Mouse (Mus musculus): ENCODE data around the gene Hand2. TPM values are rescaled to one million over a fixed set of nuclear protein-coding genes. Genes with fewer than 3 reads are reported as not detected.

Hand2 gene
- total and polyA plus RNA-seq, 3 experiments, result not detected

- no peaks in the 10 kb centered on the region for H3K36me3 ChIP-seq (ENCODE audit: control insufficient read depth in 1 of 2, insufficient read depth in 2 of 2, low read length in 2 of 2)
- TF ChIP-seq GABPA (IDR thresholded peaks at IDR 0.05; ENCODE audit: low read depth, low read length) (no peak), E2F4 (IDR thresholded peaks at IDR 0.05; ENCODE audit: borderline replicate concordance, low read depth, low read length) (no peak), CTCF (IDR thresholded peaks at IDR 0.05 in 2 of 3, conservative IDR thresholded peaks at IDR 0.05 in 1 of 3; ENCODE audit: control insufficient read depth in 1 of 3, insufficient read depth in 1 of 3, low read depth in 2 of 3, low read length in 3 of 3, poor library complexity in 1 of 3, severe bottlenecking in 1 of 3) (no peak), GATA1 (IDR thresholded peaks at IDR 0.05; ENCODE audit: low read depth, low read length) (no peak), ZKSCAN1 (IDR thresholded peaks at IDR 0.05; ENCODE audit: low read depth, low read length) (no peak), HCFC1 (IDR thresholded peaks at IDR 0.05; ENCODE audit: low read depth, low read length) (no peak), TBP (IDR thresholded peaks at IDR 0.05; ENCODE audit: low read depth, low read length) (no peak), POLR2A (IDR thresholded peaks at IDR 0.05; ENCODE audit: control insufficient read depth in 1 of 2, insufficient read depth in 1 of 2, low read depth in 1 of 2, low read length in 2 of 2, poor library complexity in 1 of 2) (no peak), NELFE (IDR thresholded peaks at IDR 0.05; ENCODE audit: low read depth, low read length) (no peak), NRF1 (IDR thresholded peaks at IDR 0.05; ENCODE audit: insufficient read depth, low read depth, low read length, poor library complexity, severe bottlenecking) (no peak), POLR2AphosphoS2 (IDR thresholded peaks at IDR 0.05; ENCODE audit: low read length) (no peak)
- H3K9me3 ChIP-seq (replicated peaks; ENCODE audit: insufficient read depth, low read length), result no peaks in the 10 kb centered on the region
- no peaks in the 10 kb centered on the region for H3K27me3 ChIP-seq (ENCODE audit: control insufficient read depth in 1 of 2, insufficient read depth in 2 of 2, low read length in 2 of 2)
- no peak for DNase-seq (ENCODE audit: low read depth, low spot score)
- no peak overlapping the region for H3K27ac ChIP-seq (ENCODE audit: control insufficient read depth, low read depth, low read length)
- H3K4me1 ChIP-seq (ENCODE audit: control insufficient read depth in 1 of 2, insufficient read depth in 2 of 2, low read length in 2 of 2), result no peaks in the 10 kb centered on the region
- H3K79me2 ChIP-seq (ENCODE audit: control insufficient read depth, insufficient read depth, low read length, poor library complexity), result no peaks in the 10 kb centered on the region
- no peak overlapping the region for H3K4me3 ChIP-seq (ENCODE audit: control insufficient read depth in 1 of 2, insufficient read depth in 1 of 2, low read depth in 2 of 2, low read length in 2 of 2)
- H3K9ac ChIP-seq (ENCODE audit: control insufficient read depth, low read depth, low read length, poor library complexity, severe bottlenecking), result no peak overlapping the region
Measured at GRCm38 (mm10) chr8:57339711-57340650, 19.2 kb downstream of the Hand2 start.

- no peaks in the 10 kb centered on the region for H3K36me3 ChIP-seq (ENCODE audit: control insufficient read depth in 1 of 2, insufficient read depth in 2 of 2, low read length in 2 of 2)
- no peak for DNase-seq (ENCODE audit: low read depth, low spot score)
- no peak overlapping the region for H3K4me3 ChIP-seq (ENCODE audit: control insufficient read depth in 1 of 2, insufficient read depth in 1 of 2, low read depth in 2 of 2, low read length in 2 of 2)
- no peak overlapping the region for H3K9ac ChIP-seq (ENCODE audit: control insufficient read depth, low read depth, low read length, poor library complexity, severe bottlenecking)
- no peaks in the 10 kb centered on the region for H3K4me1 ChIP-seq (ENCODE audit: control insufficient read depth in 1 of 2, insufficient read depth in 2 of 2, low read length in 2 of 2)
- no peak overlapping the region for H3K27ac ChIP-seq (ENCODE audit: control insufficient read depth, low read depth, low read length)
- H3K27me3 ChIP-seq (ENCODE audit: control insufficient read depth in 1 of 2, insufficient read depth in 2 of 2, low read length in 2 of 2), result no peaks in the 10 kb centered on the region
- H3K9me3 ChIP-seq (replicated peaks; ENCODE audit: insufficient read depth, low read length), result no peaks in the 10 kb centered on the region
- H3K79me2 ChIP-seq (ENCODE audit: control insufficient read depth, insufficient read depth, low read length, poor library complexity), result no peaks in the 10 kb centered on the region
- no peak for TF ChIP-seq POLR2AphosphoS2 (IDR thresholded peaks at IDR 0.05; ENCODE audit: low read length)
- TF ChIP-seq ELF1 (IDR thresholded peaks at IDR 0.05; ENCODE audit: low read depth, low read length), result no peak
- TF ChIP-seq GABPA (IDR thresholded peaks at IDR 0.05; ENCODE audit: low read depth, low read length), result no peak
- TF ChIP-seq RCOR1 (IDR thresholded peaks at IDR 0.05; ENCODE audit: low read depth, low read length), result no peak
Measured at GRCm38 (mm10) chr8:57340840-57341540, 20.2 kb downstream of the Hand2 start.
